Mouse (Mus musculus) liver, postnatal 0 days (tissue): Measurements from ENCODE around the gene Pde10a. TPM values are rescaled to one million over a fixed set of nuclear protein-coding genes. Genes with fewer than 3 reads are reported as not detected.

Experiments
- ATAC-seq: fragments of 200-750 bp; cut with Nextera tagmentation; 2 replicates; pipeline ENCODE4 v1.8.0; 2017; ENCODE audit warnings: mild to moderate bottlenecking, moderate library complexity
- DNase-seq: peaks from one replicate; pipeline ENCODE4 v3.0.0-alpha.2; 2016
- H3K27ac ChIP-seq: fragments of 300-500 bp; sonication (generic); 2 replicates; pipeline ENCODE4 v1.5.1; 2014; ENCODE audit warnings: antibody characterized with exemption, moderate library complexity, mild to moderate bottlenecking, low read depth
- H3K27me3 ChIP-seq: fragments of 300-500 bp; sonication (generic); 2 replicates; pipeline ENCODE4 v1.6.1; 2014; ENCODE audit warnings: low read length, control low read depth, mixed read lengths; ENCODE audit not compliant: insufficient read depth
- H3K36me3 ChIP-seq: fragments of 300-500 bp; sonication (generic); replicated peaks from 2 replicates; pipeline ENCODE4 v1.6.1; 2014; ENCODE audit warnings: mild to moderate bottlenecking, control low read depth, low read length, moderate library complexity, mixed read lengths; ENCODE audit not compliant: insufficient read depth
- H3K4me1 ChIP-seq: fragments of 300-500 bp; sonication (generic); 2 replicates; pipeline ENCODE4 v1.6.1; 2014; ENCODE audit warnings: antibody characterized with exemption, mild to moderate bottlenecking, control low read depth; ENCODE audit not compliant: insufficient read depth
- H3K4me2 ChIP-seq: fragments of 300-500 bp; sonication (generic); 2 replicates; pipeline ENCODE4 v1.6.1; 2014; ENCODE audit warnings: low read depth, mild to moderate bottlenecking, low read length, moderate library complexity, mixed read lengths
- H3K4me3 ChIP-seq: fragments of 300-500 bp; sonication (generic); 2 replicates; pipeline ENCODE4 v1.5.1; 2014; ENCODE audit warnings: low read depth, low read length
- H3K9ac ChIP-seq: fragments of 300-500 bp; sonication (generic); replicated peaks from 2 replicates; pipeline ENCODE4 v1.6.1; 2014; ENCODE audit warnings: mild to moderate bottlenecking, moderate library complexity
- H3K9me3 ChIP-seq: fragments of 300-500 bp; sonication (generic); 2 replicates; pipeline ENCODE4 v1.6.1; 2016; ENCODE audit warnings: mild to moderate bottlenecking, control low read depth, low read length, mixed read lengths
- CTCF ChIP-seq: sonication (generic); IDR thresholded peaks from 2 replicates; pipeline ENCODE4 v1.5.1; 2016; ENCODE audit warnings: antibody characterized with exemption, low read depth
- EP300 ChIP-seq: IDR thresholded peaks from 2 replicates; pipeline ENCODE4 v1.6.1; 2016; ENCODE audit warnings: antibody characterized with exemption, low read depth, mild to moderate bottlenecking
- WGBS: fragments of 180-500 bp; shearing (Covaris S2); extraction: QIAGEN DNeasy Blood & Tissue Kit; methylation state at CpG from one replicate; pipeline ENCODE4 v1.1.7; 2014; ENCODE audit not compliant: insufficient replicate concordance; 5-methylcytosine and 5-hydroxymethylcytosine counted together
- polyA plus RNA-seq: library from polyadenylated mRNA; unstranded; fragments of >200 nt; fragmentation: Nextera tagmentation; extraction: Ambion mirVana; gene quantifications from 2 replicates; pipeline ENCODE4 v1.2.1, GENCODE M21; 2015

Gene Pde10a
- polyA plus RNA-seq, 1 experiment from 2014 or later, result 0.90 TPM

- Histone ChIP-seq H3K9ac (no peak overlapping the region), H3K4me2 (no peak overlapping the region), H3K4me3 (no peak overlapping the region), H3K27me3 (no peaks in the 10 kb centered on the region), H3K9me3 (no peaks in the 10 kb centered on the region), H3K4me1 (peaks cover 10% of the 10 kb centered on the region), H3K36me3 (no peaks in the 10 kb centered on the region), H3K27ac (no peak overlapping the region)
- TF ChIP-seq CTCF, result no peak
- TF ChIP-seq EP300, result no peak
- 71% methylated on average over 8 of the region's 8 CpGs for WGBS
- DNase-seq (no peak), ATAC-seq (no peak)
Observed at GRCm38 (mm10) chr17:8872611-8873010, 347.4 kb downstream of the Pde10a start.

- TF ChIP-seq CTCF (no peak), EP300 (no peak)
- DNase-seq (no peak), ATAC-seq (no peak)
- Histone ChIP-seq H3K9ac (no peak overlapping the region), H3K4me3 (no peak overlapping the region), H3K9me3 (no peaks in the 10 kb centered on the region), H3K27me3 (no peaks in the 10 kb centered on the region), H3K4me1 (no peaks in the 10 kb centered on the region), H3K4me2 (no peak overlapping the region), H3K27ac (no peak overlapping the region), H3K36me3 (no peaks in the 10 kb centered on the region)
- WGBS, result 73% methylated on average over 1 of the region's 1 CpGs
Observed at GRCm38 (mm10) chr17:8878056-8878455, 352.9 kb downstream of the Pde10a start.

GRCm38 (mm10) chr17:8881711-8882110 lies 356.5 kb downstream of the Pde10a start:
- Histone ChIP-seq H3K9me3 (no peaks in the 10 kb centered on the region), H3K4me1 (no peaks in the 10 kb centered on the region), H3K9ac (no peak overlapping the region), H3K36me3 (no peaks in the 10 kb centered on the region), H3K4me2 (no peak overlapping the region), H3K27me3 (no peaks in the 10 kb centered on the region), H3K4me3 (no peak overlapping the region), H3K27ac (no peak overlapping the region)
- DNase-seq (no peak), ATAC-seq (no peak)
- TF ChIP-seq EP300 (no peak), CTCF (no peak)
- WGBS, result 69% methylated on average over 6 of the region's 6 CpGs

GRCm38 (mm10) chr17:8884691-8885090 lies 359.5 kb downstream of the Pde10a start:
- no peak overlapping the region for H3K9ac ChIP-seq
- no peaks in the 10 kb centered on the region for H3K36me3 ChIP-seq
- H3K27ac ChIP-seq, result no peak overlapping the region
- ATAC-seq (no peak), DNase-seq (no peak)
- no peaks in the 10 kb centered on the region for H3K27me3 ChIP-seq
- H3K4me2 ChIP-seq, result no peak overlapping the region
- H3K4me1 ChIP-seq, result no peaks in the 10 kb centered on the region
- TF ChIP-seq CTCF, result no peak
- TF ChIP-seq EP300, result no peak
- no peaks in the 10 kb centered on the region for H3K9me3 ChIP-seq
- 79% methylated on average over 5 of the region's 5 CpGs for WGBS
- H3K4me3 ChIP-seq, result no peak overlapping the region

- no peaks in the 10 kb centered on the region for H3K9me3 ChIP-seq
- WGBS, result 89% methylated on average over 6 of the region's 6 CpGs
- H3K4me3 ChIP-seq, result no peak overlapping the region
- no peak overlapping the region for H3K27ac ChIP-seq
- DNase-seq, result no peak
- H3K36me3 ChIP-seq, result no peaks in the 10 kb centered on the region
- ATAC-seq, result no peak
- no peak for TF ChIP-seq EP300
- no peak for TF ChIP-seq CTCF
- H3K9ac ChIP-seq, result no peak overlapping the region
- no peak overlapping the region for H3K4me2 ChIP-seq
- no peaks in the 10 kb centered on the region for H3K4me1 ChIP-seq
- no peaks in the 10 kb centered on the region for H3K27me3 ChIP-seq
Observed at GRCm38 (mm10) chr17:8885830-8886229, 360.7 kb downstream of the Pde10a start.

GRCm38 (mm10) chr17:8888105-8888504 lies 362.9 kb downstream of the Pde10a start:
- H3K9me3 ChIP-seq, result no peaks in the 10 kb centered on the region
- DNase-seq, result no peak
- H3K4me2 ChIP-seq, result no peak overlapping the region
- 69% methylated on average over 9 of the region's 9 CpGs for WGBS
- ATAC-seq, result no peak
- H3K4me1 ChIP-seq, result no peaks in the 10 kb centered on the region
- no peaks in the 10 kb centered on the region for H3K36me3 ChIP-seq
- H3K9ac ChIP-seq, result no peak overlapping the region
- H3K27ac ChIP-seq, result no peak overlapping the region
- no peak overlapping the region for H3K4me3 ChIP-seq
- TF ChIP-seq CTCF, result no peak
- no peaks in the 10 kb centered on the region for H3K27me3 ChIP-seq

- WGBS, result 72% methylated on average over 5 of the region's 5 CpGs
- Histone ChIP-seq H3K9me3 (no peaks in the 10 kb centered on the region), H3K4me3 (no peak overlapping the region), H3K36me3 (no peaks in the 10 kb centered on the region), H3K9ac (no peak overlapping the region), H3K4me2 (no peak overlapping the region), H3K4me1 (no peaks in the 10 kb centered on the region), H3K27me3 (no peaks in the 10 kb centered on the region), H3K27ac (no peak overlapping the region)
- ATAC-seq (no peak), DNase-seq (no peak)
- no peak for TF ChIP-seq CTCF
- TF ChIP-seq EP300, result no peak
Observed at GRCm38 (mm10) chr17:8888639-8889038, 363.5 kb downstream of the Pde10a start.
